8 mouse cellular contexts compared by ENCODE assay signal in the genomic region with DNA sequence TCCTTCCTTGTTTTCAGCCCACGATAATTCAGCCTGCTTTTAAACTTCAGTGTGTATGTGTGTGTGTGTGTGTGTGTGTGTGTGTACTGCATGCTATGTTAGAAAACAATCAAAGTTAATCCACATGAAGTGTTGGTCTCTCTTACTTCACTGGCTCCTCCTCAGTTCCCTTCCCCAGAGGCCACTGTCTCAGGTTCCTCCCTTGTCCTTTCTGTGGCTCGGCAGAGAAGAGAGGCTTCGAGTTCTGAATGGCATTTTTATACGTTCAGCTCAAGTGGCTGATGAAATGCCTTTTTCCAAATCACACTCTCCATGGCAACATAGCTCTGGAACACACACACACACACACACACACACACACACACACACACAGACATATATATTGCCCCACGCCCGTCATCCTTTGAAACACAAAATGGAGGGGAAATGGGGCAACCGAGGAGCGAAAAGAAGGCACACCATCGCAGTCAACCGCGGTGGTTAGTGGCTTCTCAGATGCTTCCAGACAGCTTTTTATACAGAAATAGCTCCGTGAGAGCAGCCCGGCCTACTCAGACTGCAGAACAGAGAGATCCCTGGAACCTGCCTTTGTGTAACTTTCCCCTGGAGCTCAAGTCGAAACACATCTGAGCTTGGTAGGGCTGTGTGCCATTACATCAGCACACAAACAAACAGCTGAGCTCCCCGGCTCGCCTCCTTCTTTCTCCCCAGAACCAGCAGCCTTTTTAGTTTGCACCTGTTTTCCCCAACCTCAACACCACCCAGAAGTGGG. TPM values are rescaled to one million over a fixed set of nuclear protein-coding genes. Genes with fewer than 3 reads are reported as not detected.
DNase-seq lines count a peak whose midpoint lies in the region; ATAC-seq and TF ChIP-seq lines count a peak whose summit lies in the region.

No protein-coding gene starts in this region.

- no peaks in the 10 kb centered on the region for H3K36me3 ChIP-seq in kidney, embryonic 14.5 days (ENCODE audit: control insufficient read depth, insufficient read depth, low read length)
- H3K36me3 ChIP-seq in hindbrain, embryonic 10.5 days, result no peaks in the 10 kb centered on the region
- H3K36me3 ChIP-seq in lung, embryonic 16.5 days (ENCODE audit: control insufficient read depth, insufficient read depth, low read length), result no peaks in the 10 kb centered on the region
- H3K36me3 ChIP-seq in small intestine, adult 2 months (ENCODE audit: control insufficient read depth, insufficient read depth, low read length), result no peaks in the 10 kb centered on the region

- 51% methylated on average over 16 of the region's 16 CpGs for WGBS in kidney, embryonic 14.5 days
- 63% methylated on average over 16 of the region's 16 CpGs for whole genome bisulfite sequencing in hindbrain, embryonic 10.5 days
- 33% methylated on average over 16 of the region's 16 CpGs for WGBS in lung, embryonic 16.5 days
- 59% methylated on average over 16 of the region's 16 CpGs for WGBS in small intestine, adult 2 months

- no peak for DNase-seq in kidney, adult 8-10 months
- DNase-seq in brain, embryonic 14.5 days (ENCODE audit: low read depth), result peak; percentile 69
- no peak for DNase-seq in hindbrain, embryonic 10.5 days (ENCODE audit: low spot score)
- no peak for DNase-seq in adrenal gland, adult 18-20 months (ENCODE audit: low spot score in 2 of 2)
- no peak for DNase-seq in cerebellum, postnatal 25 days

- TF ChIP-seq POLR2A in brain, embryonic 14.5 days (IDR thresholded peaks at IDR 0.05; ENCODE audit: borderline replicate concordance, extremely low read depth, insufficient read depth, insufficient read length, poor library complexity, severe bottlenecking), result no peak
- no peak for TF ChIP-seq POLR2A in small intestine, adult 2 months (IDR thresholded peaks at IDR 0.05; ENCODE audit: low read depth, low read length)

- H3K4me1 ChIP-seq in kidney, embryonic 14.5 days (ENCODE audit: control insufficient read depth, insufficient read depth, low read length), result peaks cover 6% of the 10 kb centered on the region; the same call in 1 of the 2 replicates
- peaks cover 41% of the 10 kb centered on the region for H3K4me1 ChIP-seq in hindbrain, embryonic 10.5 days (replicated peaks)
- peaks cover 29% of the 10 kb centered on the region for H3K4me1 ChIP-seq in lung, embryonic 16.5 days (replicated peaks; ENCODE audit: control insufficient read depth, insufficient read depth, low read length)
- H3K4me1 ChIP-seq in small intestine, adult 2 months (ENCODE audit: control insufficient read depth, insufficient read depth, insufficient read length, low read length), result peaks cover 8% of the 10 kb centered on the region; the same call in 1 of the 2 replicates

- TF ChIP-seq CTCF in brain, embryonic 14.5 days (IDR thresholded peaks at IDR 0.05; ENCODE audit: borderline replicate concordance, extremely low read depth, insufficient read depth, insufficient read length), result no peak
- TF ChIP-seq CTCF in small intestine, adult 2 months (IDR thresholded peaks at IDR 0.05; ENCODE audit: extremely low read depth, insufficient read length, insufficient replicate concordance, low read depth, low read length), result no peak

- H3K9ac ChIP-seq in kidney, embryonic 14.5 days (ENCODE audit: low read depth, low read length), result no peak overlapping the region
- peak overlapping the region; percentile 22; the same call in 1 of the 2 replicates for H3K9ac ChIP-seq in lung, embryonic 16.5 days (ENCODE audit: low read length)

- no peaks in the 10 kb centered on the region for H3K9me3 ChIP-seq in kidney, embryonic 14.5 days (ENCODE audit: control insufficient read depth, low read length)
- no peaks in the 10 kb centered on the region for H3K9me3 ChIP-seq in hindbrain, embryonic 10.5 days
- no peaks in the 10 kb centered on the region for H3K9me3 ChIP-seq in lung, embryonic 16.5 days (ENCODE audit: control insufficient read depth, low read length)

- H3K4me2 ChIP-seq in kidney, embryonic 14.5 days (replicated peaks; ENCODE audit: low read depth, low read length), result no peak overlapping the region
- H3K4me2 ChIP-seq in lung, embryonic 16.5 days (ENCODE audit: low read depth, low read length), result peak overlapping the region; percentile 16; the same call in 1 of the 2 replicates

- peak overlapping the region; percentile 57; the same call in 1 of the 2 replicates for H3K27ac ChIP-seq in kidney, embryonic 14.5 days (ENCODE audit: low read depth, low read length)
- peak overlapping the region; percentile 62 for H3K27ac ChIP-seq in hindbrain, embryonic 10.5 days
- peak overlapping the region; percentile 79 for H3K27ac ChIP-seq in lung, embryonic 16.5 days (ENCODE audit: low read length)
- H3K27ac ChIP-seq in small intestine, adult 2 months (ENCODE audit: insufficient read depth, low read depth, low read length), result peak overlapping the region; percentile 12; the same call in 1 of the 2 replicates

- no peaks in the 10 kb centered on the region for H3K27me3 ChIP-seq in kidney, embryonic 14.5 days (ENCODE audit: control insufficient read depth, insufficient read depth, low read length)
- peaks cover 4% of the 10 kb centered on the region; the same call in 1 of the 2 replicates for H3K27me3 ChIP-seq in hindbrain, embryonic 10.5 days (ENCODE audit: insufficient read depth, poor library complexity, severe bottlenecking)
- H3K27me3 ChIP-seq in lung, embryonic 16.5 days (ENCODE audit: control insufficient read depth, insufficient read depth, low read depth, low read length), result no peaks in the 10 kb centered on the region
- no peaks in the 10 kb centered on the region for H3K27me3 ChIP-seq in small intestine, adult 2 months (ENCODE audit: control insufficient read depth, insufficient read depth, low read length)

- no peak overlapping the region for H3K4me3 ChIP-seq in kidney, embryonic 14.5 days (ENCODE audit: low read length)
- H3K4me3 ChIP-seq in hindbrain, embryonic 10.5 days, result no peak overlapping the region
- H3K4me3 ChIP-seq in lung, embryonic 16.5 days (ENCODE audit: low read length), result no peak overlapping the region
- H3K4me3 ChIP-seq in small intestine, adult 2 months (ENCODE audit: low read depth, low read length), result no peak overlapping the region

- peak; percentile 61 for ATAC-seq in kidney, embryonic 14.5 days (ENCODE audit: low FRiP score, low TSS enrichment)
- peak; percentile 72 for ATAC-seq in lung, embryonic 16.5 days (ENCODE audit: low read depth)

RNA-seq across cellular contexts. Expression of gene Mcur1, which starts 34.4 kb away (rescaled TPM):
- polyA plus RNA-seq in kidney, embryonic 14.5 days (2014; fragmentation: Nextera tagmentation; extraction: Ambion mirVana), result 12.8 and 21.5 TPM in 2 replicates
- 9.2 and 10.0 TPM in 2 replicates for polyA plus RNA-seq in brain, embryonic 14.5 days (2012; rRNA removed)
- 7.3 and 8.9 TPM in 2 replicates for polyA plus RNA-seq in hindbrain, embryonic 10.5 days (2016; fragmentation: Nextera tagmentation; extraction: Ambion mirVana)
- 15.9 and 16.4 TPM in 2 replicates for polyA plus RNA-seq in lung, embryonic 16.5 days (2015; fragmentation: Nextera tagmentation; extraction: Ambion mirVana)
- polyA plus RNA-seq in small intestine, adult 2 months (2012; rRNA removed), result 20.2 and 42.0 TPM in 2 replicates
- total RNA-seq in adrenal gland, adult 18-20 months (2021), result 10 to 100 TPM; 38.5 to 61.5 TPM

RNA-seq across cellular contexts. Expression of gene Ranbp9, which starts 44.5 kb away (rescaled TPM):
- polyA plus RNA-seq in kidney, embryonic 14.5 days (2014; fragmentation: Nextera tagmentation; extraction: Ambion mirVana), result 15.1 and 21.1 TPM in 2 replicates
- polyA plus RNA-seq in brain, embryonic 14.5 days (2012; rRNA removed), result 42.6 and 49.5 TPM in 2 replicates
- 8.7 and 9.4 TPM in 2 replicates for polyA plus RNA-seq in hindbrain, embryonic 10.5 days (2016; fragmentation: Nextera tagmentation; extraction: Ambion mirVana)
- polyA plus RNA-seq in lung, embryonic 16.5 days (2015; fragmentation: Nextera tagmentation; extraction: Ambion mirVana), result 8.8 and 8.9 TPM in 2 replicates
- 8.7 and 13.7 TPM in 2 replicates for polyA plus RNA-seq in small intestine, adult 2 months (2012; rRNA removed)
- 10 to 100 TPM; 57.4 to 73.0 TPM for total RNA-seq in adrenal gland, adult 18-20 months (2021)

Comparison
In these comparisons a context has a peak if more than half of its experiments do, and no peak if none do; other contexts are left out.
1. H3K27ac ChIP-seq: peak in every context shown above with its lines; median percentile 79 in lung, embryonic 16.5 days; 62 in hindbrain, embryonic 10.5 days; 57 in kidney, embryonic 14.5 days; 12 in small intestine, adult 2 months.